Mouse (Mus musculus): ENCODE data around the gene Krt26. TPM values are rescaled to one million over a fixed set of nuclear protein-coding genes. Genes with fewer than 3 reads are reported as not detected.

Krt26 gene
- polyA plus RNA-seq, 1 experiment from 2014 or later = not detected

DNA sequence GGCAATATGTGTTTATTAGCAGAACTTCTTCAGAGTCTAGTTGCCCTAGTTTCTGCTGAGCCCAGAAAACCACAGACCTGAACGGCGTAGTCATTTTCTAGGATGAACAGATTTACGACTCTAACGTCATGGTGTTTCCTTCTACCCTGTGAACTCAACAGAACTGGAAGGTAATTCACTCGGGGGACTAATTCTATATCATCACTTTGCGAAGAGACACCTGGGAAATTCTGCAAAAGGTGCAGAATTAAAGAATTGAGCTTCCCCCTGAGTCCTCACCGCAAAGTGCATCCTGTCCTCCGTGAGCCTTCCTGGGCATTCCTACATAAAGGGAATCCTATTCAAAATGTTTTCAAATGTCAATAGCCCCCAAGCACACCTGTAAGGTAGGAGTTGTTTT, 23.7 kb upstream of the Krt26 start:
- no peak for DNase-seq (ENCODE audit: low spot score)
- Histone ChIP-seq H3K4me1 (replicated peaks; ENCODE audit: control insufficient read depth, insufficient read depth, low read length) (no peaks in the 10 kb centered on the region), H3K27me3 (ENCODE audit: control insufficient read depth, insufficient read depth, low read length) (no peaks in the 10 kb centered on the region), H3K9ac (ENCODE audit: low read length) (no peak overlapping the region), H3K4me3 (ENCODE audit: low read depth, low read length) (no peak overlapping the region), H3K9me3 (ENCODE audit: control insufficient read depth, low read length) (no peaks in the 10 kb centered on the region), H3K36me3 (ENCODE audit: control insufficient read depth, insufficient read depth, low read length) (no peaks in the 10 kb centered on the region), H3K27ac (ENCODE audit: low read depth, low read length) (no peak overlapping the region), H3K4me2 (ENCODE audit: low read depth, low read length, severe bottlenecking) (no peak overlapping the region)
- no peak for ATAC-seq (replicated peaks; ENCODE audit: low FRiP score)
- 94% methylated on average over 8 of the region's 8 CpGs for WGBS

DNA sequence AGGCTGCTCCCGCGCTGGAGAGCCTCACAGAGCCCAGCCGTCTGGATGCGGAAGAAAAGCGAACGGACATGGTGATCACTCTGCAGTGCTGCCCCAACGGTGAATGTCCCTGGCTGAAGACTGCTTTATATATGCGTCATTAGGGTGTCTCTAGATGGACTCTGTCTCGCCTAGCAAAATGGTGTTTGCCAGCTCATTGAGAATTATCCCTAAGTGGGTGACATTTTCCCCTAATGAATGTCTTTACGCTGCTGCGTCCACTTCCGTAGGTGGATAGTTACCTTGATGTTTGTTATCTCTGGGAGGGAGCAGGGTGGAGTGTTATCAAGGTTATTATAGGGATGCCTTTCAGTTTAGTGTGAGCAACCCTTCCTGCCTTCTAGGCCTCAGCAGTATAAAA, 13.2 kb upstream of the Krt26 start, which contains the start of gene Krt27:
TSS of gene Krt27 (minus strand) at position 101 of the 400 bp plus-strand sequence.
- DNase-seq (ENCODE audit: low spot score) (no peak), ATAC-seq (replicated peaks; ENCODE audit: low FRiP score) (no peak)
- Histone ChIP-seq H3K36me3 (ENCODE audit: control insufficient read depth, insufficient read depth, low read length) (no peaks in the 10 kb centered on the region), H3K4me1 (replicated peaks; ENCODE audit: control insufficient read depth, insufficient read depth, low read length) (no peaks in the 10 kb centered on the region), H3K9me3 (ENCODE audit: control insufficient read depth, low read length) (no peaks in the 10 kb centered on the region), H3K27me3 (ENCODE audit: control insufficient read depth, insufficient read depth, low read length) (no peaks in the 10 kb centered on the region), H3K4me3 (ENCODE audit: low read depth, low read length) (no peak within 1 kb of the TSS), H3K9ac (ENCODE audit: low read length) (no peak within 1 kb of the TSS), H3K27ac (ENCODE audit: low read depth, low read length) (no peak within 1 kb of the TSS), H3K4me2 (ENCODE audit: low read depth, low read length, severe bottlenecking) (no peak within 1 kb of the TSS)
- WGBS = 85% methylated on average over 12 of the region's 12 CpGs

DNA sequence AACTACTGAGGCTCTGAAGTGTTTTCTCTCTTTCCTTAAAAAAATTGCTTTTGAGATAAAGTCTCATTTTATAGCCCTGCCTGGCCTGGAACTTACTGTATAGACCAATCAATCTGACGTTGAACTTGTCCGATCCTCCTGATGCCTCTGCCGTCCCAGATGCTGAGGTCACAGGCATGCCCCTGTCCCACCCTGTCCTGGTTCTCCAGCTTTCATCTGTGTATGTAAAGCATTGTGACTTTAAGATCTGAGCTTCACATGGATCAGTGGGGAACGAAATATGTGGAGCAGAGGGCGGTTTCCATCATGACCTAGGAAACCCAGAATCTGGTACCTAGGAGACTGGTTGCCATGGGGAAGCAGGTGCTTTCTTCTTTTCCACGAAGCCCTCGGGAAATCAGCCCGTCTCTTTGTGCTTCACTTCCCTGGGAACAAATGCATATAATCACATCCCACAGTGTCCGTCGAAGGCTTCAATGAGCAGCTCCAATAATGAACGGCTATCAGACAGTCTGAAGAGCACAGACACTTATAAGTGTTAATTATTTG, 1.6 kb upstream of the Krt26 start:
- no peak for DNase-seq (ENCODE audit: low spot score)
- Histone ChIP-seq H3K27me3 (ENCODE audit: control insufficient read depth, insufficient read depth, low read length) (no peaks in the 10 kb centered on the region), H3K36me3 (ENCODE audit: control insufficient read depth, insufficient read depth, low read length) (no peaks in the 10 kb centered on the region), H3K4me2 (ENCODE audit: low read depth, low read length, severe bottlenecking) (no peak overlapping the region), H3K4me3 (ENCODE audit: low read depth, low read length) (no peak overlapping the region), H3K9ac (ENCODE audit: low read length) (no peak overlapping the region), H3K9me3 (ENCODE audit: control insufficient read depth, low read length) (no peaks in the 10 kb centered on the region), H3K27ac (ENCODE audit: low read depth, low read length) (no peak overlapping the region), H3K4me1 (replicated peaks; ENCODE audit: control insufficient read depth, insufficient read depth, low read length) (no peaks in the 10 kb centered on the region; the same call in 1 of the 2 replicates)
- ATAC-seq (replicated peaks; ENCODE audit: low FRiP score) = no peak
- 48% methylated on average over 11 of the region's 11 CpGs for whole genome bisulfite sequencing

DNA sequence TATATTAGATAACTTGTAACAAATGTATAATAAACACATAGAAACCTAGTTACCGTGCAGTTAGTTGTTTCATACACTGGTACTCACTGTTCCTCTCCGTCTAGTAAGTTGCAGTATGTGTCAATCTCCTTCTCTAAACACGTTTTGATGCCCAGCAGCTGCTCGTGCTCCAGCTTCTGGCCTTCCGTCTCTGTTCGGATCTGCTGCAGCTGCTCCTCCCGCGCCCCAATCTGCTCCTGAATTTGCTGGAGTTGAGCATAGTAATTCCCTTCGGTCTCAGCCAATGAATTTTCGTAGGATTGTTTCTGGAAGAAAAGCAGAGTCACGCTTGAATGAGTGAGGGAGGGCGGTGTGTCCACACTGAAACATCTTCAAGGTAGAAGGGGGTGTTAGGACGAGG, 4.3 kb downstream of the Krt26 start:
- H3K4me3 ChIP-seq (ENCODE audit: low read depth, low read length) = no peak overlapping the region
- H3K4me2 ChIP-seq (ENCODE audit: low read depth, low read length, severe bottlenecking) = no peak overlapping the region
- no peak for DNase-seq (ENCODE audit: low spot score)
- H3K9ac ChIP-seq (ENCODE audit: low read length) = no peak overlapping the region
- no peak overlapping the region for H3K27ac ChIP-seq (ENCODE audit: low read depth, low read length)
- WGBS = 77% methylated on average over 13 of the region's 13 CpGs
- no peaks in the 10 kb centered on the region for H3K9me3 ChIP-seq (ENCODE audit: control insufficient read depth, low read length)
- no peaks in the 10 kb centered on the region for H3K36me3 ChIP-seq (ENCODE audit: control insufficient read depth, insufficient read depth, low read length)
- H3K4me1 ChIP-seq (replicated peaks; ENCODE audit: control insufficient read depth, insufficient read depth, low read length) = no peaks in the 10 kb centered on the region
- no peak for ATAC-seq (replicated peaks; ENCODE audit: low FRiP score)
- no peaks in the 10 kb centered on the region for H3K27me3 ChIP-seq (ENCODE audit: control insufficient read depth, insufficient read depth, low read length)

DNA sequence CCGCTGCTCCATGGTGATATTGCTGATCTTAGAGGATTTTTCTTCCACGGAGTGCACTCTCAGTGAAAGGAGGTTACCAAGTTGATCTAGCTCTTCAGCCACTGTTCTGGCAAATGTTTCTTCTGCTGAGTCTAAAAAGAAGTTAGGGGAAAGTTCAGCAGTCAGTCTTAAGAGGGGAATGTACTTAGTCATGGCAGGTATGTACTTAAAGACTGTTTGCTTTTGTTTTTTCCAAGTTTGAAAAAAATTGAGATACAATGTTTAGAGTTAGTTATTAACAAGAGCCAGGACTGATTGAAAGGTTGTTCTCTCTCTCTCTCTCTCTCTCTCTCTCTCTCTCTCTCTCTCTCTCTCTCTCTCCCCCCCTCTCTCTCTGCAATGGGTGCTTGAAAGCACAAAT, 8.1 kb downstream of the Krt26 start:
- H3K9ac ChIP-seq (ENCODE audit: low read length) = no peak overlapping the region
- no peaks in the 10 kb centered on the region for H3K4me1 ChIP-seq (replicated peaks; ENCODE audit: control insufficient read depth, insufficient read depth, low read length)
- no peaks in the 10 kb centered on the region for H3K9me3 ChIP-seq (ENCODE audit: control insufficient read depth, low read length)
- 83% methylated on average over 2 of the region's 2 CpGs for WGBS
- no peak for ATAC-seq (replicated peaks; ENCODE audit: low FRiP score)
- H3K27me3 ChIP-seq (ENCODE audit: control insufficient read depth, insufficient read depth, low read length) = no peaks in the 10 kb centered on the region
- no peak for DNase-seq (ENCODE audit: low spot score)
- H3K4me2 ChIP-seq (ENCODE audit: low read depth, low read length, severe bottlenecking) = no peak overlapping the region
- no peak overlapping the region for H3K4me3 ChIP-seq (ENCODE audit: low read depth, low read length)
- H3K36me3 ChIP-seq (ENCODE audit: control insufficient read depth, insufficient read depth, low read length) = no peaks in the 10 kb centered on the region
- H3K27ac ChIP-seq (ENCODE audit: low read depth, low read length) = no peak overlapping the region

DNA sequence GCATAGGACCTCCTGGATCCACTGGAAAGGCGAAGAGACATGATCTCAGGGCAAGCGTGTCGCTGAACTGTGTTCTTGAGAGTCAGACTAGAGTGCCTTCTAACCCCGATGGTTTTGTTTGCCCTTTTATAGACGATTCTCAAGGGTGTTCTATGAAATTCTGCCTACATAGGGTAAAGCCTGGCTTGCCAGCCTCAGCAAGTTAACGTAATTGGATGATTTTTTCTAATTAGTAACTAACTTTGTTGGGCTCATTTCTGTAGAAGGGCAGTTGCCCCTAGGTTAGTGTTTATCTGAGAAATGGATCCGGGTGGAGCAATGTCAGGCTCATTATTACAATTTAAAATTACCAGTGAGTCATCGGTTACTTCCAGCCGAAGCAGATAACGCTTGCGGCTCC, 14.9 kb downstream of the Krt26 start, which contains the start of gene Krt25:
TSS of gene Krt25 (minus strand) at position 101 of the 400 bp plus-strand sequence.
- Histone ChIP-seq H3K27me3 (ENCODE audit: control insufficient read depth, insufficient read depth, low read length) (no peaks in the 10 kb centered on the region), H3K4me3 (ENCODE audit: low read depth, low read length) (no peak within 1 kb of the TSS)
- ATAC-seq (replicated peaks; ENCODE audit: low FRiP score) = no peak

DNA sequence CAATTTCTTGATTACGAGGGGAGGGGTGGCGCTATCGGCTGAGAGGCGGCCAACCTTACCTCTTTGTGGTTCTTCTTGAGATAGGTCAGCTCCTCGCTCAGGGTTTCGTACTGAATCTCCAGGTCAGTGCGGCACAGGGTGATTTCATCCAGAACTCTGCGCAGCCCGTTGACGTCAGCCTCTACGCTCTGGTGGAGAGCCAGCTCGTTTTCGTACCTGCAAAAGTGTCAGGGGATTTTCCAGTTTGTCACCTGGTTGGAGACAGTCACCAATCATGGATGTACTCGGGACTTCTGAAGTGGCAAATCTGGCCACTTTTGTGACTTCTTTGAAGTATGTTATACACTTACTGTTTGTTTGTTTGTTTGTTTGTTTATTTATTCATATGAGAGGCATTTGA, 16.7 kb downstream of the Krt26 start:
- no peaks in the 10 kb centered on the region for H3K9me3 ChIP-seq (ENCODE audit: control insufficient read depth, low read length)
- no peak overlapping the region for H3K4me3 ChIP-seq (ENCODE audit: low read depth, low read length)
- H3K9ac ChIP-seq (ENCODE audit: low read length) = no peak overlapping the region
- WGBS = 88% methylated on average over 14 of the region's 14 CpGs
- no peaks in the 10 kb centered on the region for H3K36me3 ChIP-seq (ENCODE audit: control insufficient read depth, insufficient read depth, low read length)
- no peak overlapping the region for H3K4me2 ChIP-seq (ENCODE audit: low read depth, low read length, severe bottlenecking)
- no peaks in the 10 kb centered on the region for H3K27me3 ChIP-seq (ENCODE audit: control insufficient read depth, insufficient read depth, low read length)
- DNase-seq (ENCODE audit: low spot score) = no peak
- H3K4me1 ChIP-seq (replicated peaks; ENCODE audit: control insufficient read depth, insufficient read depth, low read length) = no peaks in the 10 kb centered on the region
- no peak for ATAC-seq (replicated peaks; ENCODE audit: low FRiP score)
- H3K27ac ChIP-seq (ENCODE audit: low read depth, low read length) = no peak overlapping the region

More for the DNA sequence above, 14.9 kb downstream of the Krt26 start, which contains the start of gene Krt25:
- no peak within 1 kb of the TSS for H3K4me2 ChIP-seq (ENCODE audit: low read depth, low read length, severe bottlenecking)
- no peaks in the 10 kb centered on the region for H3K4me1 ChIP-seq (replicated peaks; ENCODE audit: control insufficient read depth, insufficient read depth, low read length)
- DNase-seq (ENCODE audit: low spot score) = no peak
- no peak within 1 kb of the TSS for H3K27ac ChIP-seq (ENCODE audit: low read depth, low read length)
- WGBS = 93% methylated on average over 11 of the region's 11 CpGs
- H3K36me3 ChIP-seq (ENCODE audit: control insufficient read depth, insufficient read depth, low read length) = no peaks in the 10 kb centered on the region
- H3K9me3 ChIP-seq (ENCODE audit: control insufficient read depth, low read length) = no peaks in the 10 kb centered on the region
- H3K9ac ChIP-seq (ENCODE audit: low read length) = no peak within 1 kb of the TSS

DNA sequence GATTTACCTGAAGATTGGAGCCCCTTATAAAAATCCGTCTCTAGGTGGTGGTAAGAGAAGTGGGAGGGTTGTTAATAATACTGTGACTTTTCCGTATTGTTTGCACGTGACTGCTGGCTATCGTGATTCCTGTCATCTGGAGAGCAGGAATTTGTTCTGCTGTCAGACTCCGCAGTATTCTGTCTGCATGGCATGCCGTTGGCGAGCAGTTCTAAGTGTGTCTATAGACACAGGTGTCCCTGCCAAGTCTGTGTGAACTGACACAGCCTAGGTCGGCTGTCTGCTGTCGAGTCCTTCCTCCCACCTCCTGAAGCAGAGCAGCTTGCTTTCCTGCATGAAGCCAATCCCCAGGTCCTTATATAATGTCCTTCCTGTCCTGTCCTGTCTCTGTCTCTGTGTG, 18.6 kb downstream of the Krt26 start:
- Histone ChIP-seq H3K4me3 (ENCODE audit: low read depth, low read length) (no peak overlapping the region), H3K4me1 (replicated peaks; ENCODE audit: control insufficient read depth, insufficient read depth, low read length) (no peaks in the 10 kb centered on the region), H3K4me2 (ENCODE audit: low read depth, low read length, severe bottlenecking) (no peak overlapping the region), H3K36me3 (ENCODE audit: control insufficient read depth, insufficient read depth, low read length) (no peaks in the 10 kb centered on the region), H3K9ac (ENCODE audit: low read length) (no peak overlapping the region), H3K27me3 (ENCODE audit: control insufficient read depth, insufficient read depth, low read length) (no peaks in the 10 kb centered on the region), H3K27ac (ENCODE audit: low read depth, low read length) (no peak overlapping the region), H3K9me3 (ENCODE audit: control insufficient read depth, low read length) (no peaks in the 10 kb centered on the region)
- DNase-seq (ENCODE audit: low spot score) (no peak), ATAC-seq (replicated peaks; ENCODE audit: low FRiP score) (no peak)
- WGBS = 84% methylated on average over 9 of the region's 9 CpGs

DNA sequence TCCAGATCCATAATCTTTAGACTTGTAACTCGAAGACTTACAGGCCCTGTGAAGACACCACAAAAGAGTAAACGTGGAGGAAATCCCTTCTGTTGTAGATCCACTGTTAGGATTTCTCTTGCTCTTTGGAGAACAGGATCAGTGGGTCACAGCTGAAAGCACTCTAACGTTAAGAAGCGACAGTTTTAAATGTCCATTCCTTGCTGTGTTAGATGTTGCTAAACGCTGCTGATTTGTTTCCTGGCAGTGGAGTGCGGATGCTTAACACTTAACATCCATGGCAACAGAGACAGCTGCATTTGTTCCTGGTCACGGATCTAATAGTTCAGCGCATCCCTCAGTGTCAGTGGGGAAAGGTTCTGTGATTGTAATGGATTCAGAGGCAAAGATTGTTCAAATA, 21.2 kb downstream of the Krt26 start:
- H3K4me3 ChIP-seq (ENCODE audit: low read depth, low read length) = no peak overlapping the region
- H3K36me3 ChIP-seq (ENCODE audit: control insufficient read depth, insufficient read depth, low read length) = no peaks in the 10 kb centered on the region
- no peak overlapping the region for H3K4me2 ChIP-seq (ENCODE audit: low read depth, low read length, severe bottlenecking)
- H3K27me3 ChIP-seq (ENCODE audit: control insufficient read depth, insufficient read depth, low read length) = no peaks in the 10 kb centered on the region
- no peak for DNase-seq (ENCODE audit: low spot score)
- H3K9ac ChIP-seq (ENCODE audit: low read length) = no peak overlapping the region
- 77% methylated on average over 8 of the region's 8 CpGs for WGBS
- H3K4me1 ChIP-seq (replicated peaks; ENCODE audit: control insufficient read depth, insufficient read depth, low read length) = no peaks in the 10 kb centered on the region
- H3K9me3 ChIP-seq (ENCODE audit: control insufficient read depth, low read length) = no peaks in the 10 kb centered on the region
- ATAC-seq (replicated peaks; ENCODE audit: low FRiP score) = no peak
- no peak overlapping the region for H3K27ac ChIP-seq (ENCODE audit: low read depth, low read length)

Data from forebrain, embryonic 11.5 days (tissue).